Mouse (Mus musculus) stomach, embryonic 15.5 days (tissue): Measurements from ENCODE around the gene Nsun4. TPM values are rescaled to one million over a fixed set of nuclear protein-coding genes. Genes with fewer than 3 reads are reported as not detected.
A peak's percentile ranks its signal among the peaks of the same experiment; 100 is the strongest.

Experiments used
- ATAC-seq: fragments of 200-750 bp; cut with Nextera tagmentation; 2 replicates; pipeline ENCODE4 v1.8.0; 2017; ENCODE audit warnings: low read depth, moderate number of reproducible peaks, moderate TSS enrichment; ENCODE audit not compliant: insufficient read depth, low FRiP score
- H3K27ac ChIP-seq: fragments of 300-500 bp; sonication (generic); 2 replicates; pipeline ENCODE4 v1.5.1; 2015; ENCODE audit warnings: mild to moderate bottlenecking, inconsistent platforms
- H3K27me3 ChIP-seq: fragments of 300-500 bp; sonication (generic); replicated peaks from 2 replicates; pipeline ENCODE4 v1.6.1; 2015; ENCODE audit warnings: inconsistent platforms
- H3K36me3 ChIP-seq: fragments of 300-500 bp; sonication (generic); 2 replicates; pipeline ENCODE4 v1.6.1; 2015; ENCODE audit warnings: inconsistent platforms
- H3K4me1 ChIP-seq: fragments of 300-500 bp; sonication (generic); 2 replicates; pipeline ENCODE4 v1.6.1; 2015; ENCODE audit warnings: inconsistent platforms
- H3K4me2 ChIP-seq: fragments of 300-500 bp; sonication (generic); 2 replicates; pipeline ENCODE4 v1.6.1; 2015; ENCODE audit warnings: mild to moderate bottlenecking, inconsistent platforms
- H3K4me3 ChIP-seq: fragments of 300-500 bp; sonication (generic); replicated peaks from 2 replicates; pipeline ENCODE4 v1.5.1; 2015; ENCODE audit warnings: inconsistent platforms
- H3K9ac ChIP-seq: fragments of 300-500 bp; sonication (generic); 2 replicates; pipeline ENCODE4 v1.6.1; 2015; ENCODE audit warnings: inconsistent platforms
- H3K9me3 ChIP-seq: fragments of 300-500 bp; sonication (generic); 2 replicates; pipeline ENCODE4 v1.6.1; 2016; ENCODE audit warnings: inconsistent platforms
- WGBS: fragments of 180-500 bp; shearing (Covaris S2); methylation state at CpG from one replicate; pipeline ENCODE4 v1.1.7; 2015; 5-methylcytosine and 5-hydroxymethylcytosine counted together
- polyA plus RNA-seq: library from polyadenylated mRNA; unstranded; fragments of >200 nt; fragmentation: Nextera tagmentation; extraction: Ambion mirVana; gene quantifications from 2 replicates; pipeline ENCODE4 v1.2.1, GENCODE M21; 2015

Gene Nsun4
- polyA plus RNA-seq, 1 experiment from 2014 or later: 21.0 TPM

DNA sequence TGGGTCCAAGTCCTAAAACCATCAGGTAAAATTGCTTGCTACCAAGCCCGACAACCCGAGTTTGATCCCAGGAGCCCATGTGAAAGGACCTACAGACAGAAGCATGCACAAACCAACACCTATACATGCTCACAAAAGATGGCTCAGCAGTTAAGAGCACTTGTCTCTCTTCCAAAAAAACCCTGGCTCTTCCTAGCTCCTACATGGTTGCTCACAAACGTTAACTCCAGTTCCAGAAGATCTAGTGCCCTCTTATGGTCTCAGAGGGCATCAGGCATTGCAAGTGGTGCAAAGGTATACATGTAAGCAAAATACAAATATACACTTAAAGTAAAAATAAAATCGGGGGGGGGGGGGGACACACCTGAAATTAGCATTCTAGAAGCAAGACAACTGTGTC is 19.5 kb upstream of the Nsun4 start:
- Histone ChIP-seq H3K27ac (no peak overlapping the region), H3K9me3 (no peaks in the 10 kb centered on the region), H3K36me3 (peaks cover 23% of the 10 kb centered on the region; the same call in 1 of the 2 replicates), H3K9ac (no peak overlapping the region), H3K4me1 (peaks cover 16% of the 10 kb centered on the region), H3K4me3 (no peak overlapping the region), H3K27me3 (no peaks in the 10 kb centered on the region), H3K4me2 (peak overlapping the region; percentile 24; the same call in 1 of the 2 replicates)
- no peak for ATAC-seq
- WGBS: 48% methylated on average over 4 of the region's 4 CpGs

DNA sequence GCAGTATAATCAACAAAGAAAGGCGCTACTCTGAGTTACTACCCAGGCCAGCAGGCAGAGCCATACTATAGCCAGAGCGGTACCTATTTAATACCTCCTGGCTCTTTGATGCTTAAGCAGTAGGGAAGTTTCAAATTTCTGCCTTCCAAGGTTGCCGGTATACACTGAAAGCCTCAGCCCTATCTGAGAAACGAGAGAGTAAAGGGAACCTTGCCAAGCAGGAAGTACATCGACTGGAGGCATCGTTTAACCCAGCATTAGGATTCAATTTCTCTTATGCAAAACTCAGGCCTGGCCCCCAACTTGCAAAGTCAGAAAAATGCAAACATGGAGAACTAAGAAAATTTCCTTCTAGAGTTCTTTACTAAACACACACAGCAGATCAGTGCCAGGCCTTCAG is 16.4 kb upstream of the Nsun4 start:
- Histone ChIP-seq H3K27ac (no peak overlapping the region), H3K4me3 (no peak overlapping the region), H3K36me3 (peaks cover 33% of the 10 kb centered on the region; the same call in 1 of the 2 replicates), H3K27me3 (no peaks in the 10 kb centered on the region), H3K9me3 (no peaks in the 10 kb centered on the region), H3K9ac (no peak overlapping the region), H3K4me2 (no peak overlapping the region), H3K4me1 (peaks cover 4% of the 10 kb centered on the region; the same call in 1 of the 2 replicates)
- ATAC-seq: no peak
- 72% methylated on average over 6 of the region's 6 CpGs for WGBS

DNA sequence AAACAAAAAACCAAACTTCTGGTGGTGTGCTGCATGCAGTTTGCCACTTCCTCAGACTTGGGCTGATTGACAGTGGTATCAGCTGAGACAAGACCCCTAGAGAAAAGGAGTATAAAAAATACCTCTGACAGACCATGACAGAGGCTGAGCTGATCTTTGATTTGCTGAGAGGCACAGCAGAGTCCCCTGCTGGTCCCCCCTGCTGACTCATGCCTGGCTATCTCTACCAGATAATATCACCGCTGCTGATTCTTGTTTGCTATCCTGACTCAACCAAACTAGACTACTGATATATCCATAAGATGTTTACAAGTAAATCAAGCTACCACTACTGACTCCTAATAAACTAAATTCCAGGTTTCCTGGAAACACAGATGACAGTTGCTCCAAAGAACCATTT is 10.2 kb upstream of the Nsun4 start:
- WGBS: 27% methylated on average over 1 of the region's 1 CpGs
- Histone ChIP-seq H3K9ac (no peak overlapping the region), H3K4me3 (no peak overlapping the region), H3K27me3 (no peaks in the 10 kb centered on the region), H3K36me3 (peaks cover 17% of the 10 kb centered on the region; the same call in 1 of the 2 replicates), H3K9me3 (no peaks in the 10 kb centered on the region), H3K4me2 (no peak overlapping the region), H3K4me1 (no peaks in the 10 kb centered on the region), H3K27ac (no peak overlapping the region)
- no peak for ATAC-seq

DNA sequence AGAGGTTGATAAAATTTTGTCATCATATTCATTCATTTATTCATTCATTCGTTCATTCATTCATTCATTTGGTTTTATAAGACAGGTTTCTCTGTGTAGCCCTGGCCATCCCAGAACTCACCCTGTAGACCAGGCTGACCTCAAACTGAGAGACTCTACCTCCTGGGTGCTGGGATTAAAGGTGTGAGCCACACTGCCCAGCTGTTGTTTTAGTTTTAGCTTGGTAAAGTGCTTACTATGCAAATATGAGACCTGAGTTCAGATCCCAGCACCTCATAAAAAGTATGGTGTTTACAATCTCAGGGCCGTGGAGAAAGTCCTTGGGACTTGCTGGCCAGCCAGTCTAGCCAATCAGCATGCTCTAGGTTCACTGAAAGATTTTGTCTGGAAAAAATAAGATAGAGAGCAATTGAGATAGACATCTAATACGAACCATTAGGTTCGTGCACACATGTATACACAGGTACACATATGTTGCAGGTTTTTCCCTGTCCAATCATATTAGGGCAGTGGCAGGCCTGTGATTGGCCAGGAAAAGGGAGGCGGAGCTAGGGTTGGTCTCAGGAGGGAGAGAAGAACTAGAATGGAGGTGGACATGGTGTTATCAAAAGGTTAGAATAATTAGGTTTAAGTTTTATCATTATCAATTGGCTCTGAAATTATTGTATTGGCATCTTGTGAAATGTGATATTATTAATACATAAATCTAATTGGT is 5.5 kb upstream of the Nsun4 start:
- Histone ChIP-seq H3K9me3 (no peaks in the 10 kb centered on the region), H3K27me3 (no peaks in the 10 kb centered on the region), H3K36me3 (no peaks in the 10 kb centered on the region), H3K4me1 (no peaks in the 10 kb centered on the region), H3K4me2 (no peak overlapping the region), H3K27ac (no peak overlapping the region), H3K9ac (no peak overlapping the region), H3K4me3 (no peak overlapping the region)
- 74% methylated on average over 5 of the region's 5 CpGs for WGBS
- ATAC-seq: no peak

DNA sequence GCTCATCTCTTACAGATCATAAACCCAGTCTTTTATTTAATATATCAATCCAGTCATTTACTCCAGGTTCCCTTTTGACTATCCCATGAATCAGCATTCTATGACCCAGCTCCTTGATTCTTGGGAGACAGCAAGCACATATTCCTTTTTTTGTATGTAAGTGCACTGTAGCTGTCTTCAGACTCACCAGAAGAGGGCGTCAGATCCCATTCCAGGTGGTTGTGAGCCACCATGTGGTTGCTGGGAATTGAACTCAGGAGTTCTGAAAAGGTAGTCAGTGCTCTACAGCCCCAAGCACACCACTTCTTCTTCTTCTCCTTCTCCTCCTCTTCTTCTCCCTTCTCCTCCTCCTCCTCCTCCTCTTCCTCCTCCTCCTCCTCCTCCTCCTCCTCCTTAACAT is 3.9 kb upstream of the Nsun4 start:
- H3K4me3 ChIP-seq: no peak overlapping the region
- H3K4me1 ChIP-seq: peaks cover 6% of the 10 kb centered on the region; the same call in 1 of the 2 replicates
- H3K9ac ChIP-seq: no peak overlapping the region
- H3K36me3 ChIP-seq: no peaks in the 10 kb centered on the region
- H3K4me2 ChIP-seq: no peak overlapping the region
- no peaks in the 10 kb centered on the region for H3K9me3 ChIP-seq
- no peaks in the 10 kb centered on the region for H3K27me3 ChIP-seq
- ATAC-seq: no peak
- WGBS: 0% methylated on average over 1 of the region's 1 CpGs
- no peak overlapping the region for H3K27ac ChIP-seq

DNA sequence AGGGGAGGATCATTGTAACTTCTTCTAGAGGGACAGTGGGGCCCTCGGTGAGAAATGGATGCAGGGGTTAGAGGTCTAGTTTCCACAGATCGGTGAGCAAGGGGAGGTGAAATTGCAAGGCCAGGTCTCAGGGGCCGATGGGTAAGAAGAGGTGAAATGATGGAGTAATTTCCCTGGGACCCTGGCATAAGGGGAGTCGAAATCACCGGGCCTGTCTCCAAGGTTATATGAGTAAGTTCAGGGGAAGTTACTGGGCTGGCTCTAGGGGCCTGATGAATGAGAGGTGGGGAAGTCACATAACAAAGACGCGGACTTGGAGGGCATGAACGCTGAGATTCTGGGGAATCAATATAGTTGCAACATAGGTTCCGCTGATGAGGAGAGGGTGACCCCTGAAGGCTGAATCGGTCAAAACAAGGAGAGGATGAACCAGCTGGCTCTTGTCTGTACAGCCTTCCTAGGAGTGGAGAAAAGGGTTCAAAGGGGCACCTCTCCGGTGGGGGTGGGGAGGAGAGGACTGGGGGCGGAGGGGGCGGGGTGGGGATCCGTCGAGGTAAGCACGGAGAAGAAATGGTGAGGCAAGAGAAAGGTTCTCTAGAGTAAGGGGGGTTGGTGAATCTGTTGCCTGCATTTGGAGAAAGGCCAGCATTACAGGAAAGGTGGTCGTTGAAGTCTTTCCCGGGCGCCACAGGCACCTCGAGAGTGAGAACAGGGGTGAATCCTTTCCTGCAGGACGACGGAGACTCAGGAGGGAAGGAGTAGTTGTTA is 966 bp downstream of the Nsun4 start:
- WGBS: 6% methylated on average over 22 of the region's 22 CpGs
- Histone ChIP-seq H3K9ac (peak overlapping the region; percentile 23; the same call in 1 of the 2 replicates), H3K36me3 (no peaks in the 10 kb centered on the region), H3K27me3 (no peaks in the 10 kb centered on the region), H3K4me1 (peaks cover 12% of the 10 kb centered on the region; the same call in 1 of the 2 replicates), H3K4me2 (peak overlapping the region; percentile 85), H3K4me3 (peak overlapping the region; percentile 61), H3K9me3 (no peaks in the 10 kb centered on the region), H3K27ac (peak overlapping the region; percentile 97)
- peak; percentile 42; the same call in 1 of the 2 replicates for ATAC-seq

DNA sequence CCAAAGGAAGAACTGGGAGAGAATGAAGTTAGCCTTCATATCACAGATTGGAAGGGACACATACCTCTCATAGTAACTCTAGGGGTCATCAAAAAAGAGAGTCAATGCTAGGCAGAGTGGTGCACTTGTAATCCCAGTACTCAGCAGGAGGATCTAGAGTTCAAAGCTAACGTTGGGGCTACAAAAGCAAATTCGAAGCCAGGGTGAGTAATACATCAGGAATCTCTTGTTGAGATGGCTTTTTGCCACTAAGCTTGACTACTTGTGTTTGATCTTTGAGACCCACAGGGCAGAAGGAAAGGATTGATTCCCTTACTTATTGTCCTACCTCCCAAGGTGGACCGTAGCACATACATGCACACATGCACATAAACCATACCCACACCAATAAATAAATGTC is 4.5 kb downstream of the Nsun4 start:
- ATAC-seq: no peak
- Histone ChIP-seq H3K9ac (no peak overlapping the region), H3K4me2 (no peak overlapping the region), H3K27me3 (no peaks in the 10 kb centered on the region), H3K9me3 (no peaks in the 10 kb centered on the region), H3K4me3 (no peak overlapping the region), H3K27ac (no peak overlapping the region), H3K4me1 (peaks cover 12% of the 10 kb centered on the region; the same call in 1 of the 2 replicates), H3K36me3 (no peaks in the 10 kb centered on the region)
- 81% methylated on average over 3 of the region's 3 CpGs for WGBS

DNA sequence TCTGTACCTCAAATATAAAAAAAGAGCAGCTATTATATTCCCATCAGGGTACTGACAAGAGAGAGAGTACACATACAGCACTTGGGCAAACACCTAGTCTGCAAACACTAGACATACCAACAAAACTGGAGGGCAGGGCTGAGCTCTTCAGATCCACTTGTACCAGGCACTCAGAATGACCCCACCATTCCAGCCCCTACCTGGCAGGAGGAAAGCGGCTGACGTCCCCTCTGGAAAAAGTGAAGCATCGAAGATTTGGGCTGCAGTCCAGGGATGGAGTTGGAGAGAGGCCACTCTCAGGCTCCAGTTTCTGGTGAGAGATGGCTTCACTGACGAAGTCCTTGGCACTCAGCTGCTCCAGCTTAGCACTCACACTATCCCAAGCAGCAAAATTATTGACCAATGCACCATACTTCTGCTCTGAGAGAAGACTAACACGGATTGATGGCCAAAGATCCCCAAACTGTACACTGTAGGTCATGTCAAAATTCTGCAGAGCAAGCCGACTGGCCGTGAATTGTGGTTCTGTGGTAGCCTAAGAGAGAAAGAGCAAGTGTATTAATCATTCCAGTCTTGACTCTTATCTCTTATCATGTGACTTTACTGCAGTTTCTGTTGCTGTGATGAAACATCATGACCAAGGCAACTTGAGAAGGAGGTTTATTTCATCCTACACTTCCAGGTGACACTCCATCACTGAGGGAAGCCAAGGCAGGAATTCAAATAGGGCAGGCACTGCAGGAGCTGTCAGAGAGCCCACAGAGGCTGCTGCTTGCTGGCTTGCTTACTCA is 5.4 kb downstream of the Nsun4 start:
- ATAC-seq: no peak
- Histone ChIP-seq H3K9ac (no peak overlapping the region), H3K36me3 (no peaks in the 10 kb centered on the region), H3K4me1 (peaks cover 12% of the 10 kb centered on the region; the same call in 1 of the 2 replicates), H3K4me3 (no peak overlapping the region), H3K9me3 (no peaks in the 10 kb centered on the region), H3K4me2 (no peak overlapping the region), H3K27me3 (no peaks in the 10 kb centered on the region), H3K27ac (no peak overlapping the region)
- WGBS: 51% methylated on average over 7 of the region's 7 CpGs

DNA sequence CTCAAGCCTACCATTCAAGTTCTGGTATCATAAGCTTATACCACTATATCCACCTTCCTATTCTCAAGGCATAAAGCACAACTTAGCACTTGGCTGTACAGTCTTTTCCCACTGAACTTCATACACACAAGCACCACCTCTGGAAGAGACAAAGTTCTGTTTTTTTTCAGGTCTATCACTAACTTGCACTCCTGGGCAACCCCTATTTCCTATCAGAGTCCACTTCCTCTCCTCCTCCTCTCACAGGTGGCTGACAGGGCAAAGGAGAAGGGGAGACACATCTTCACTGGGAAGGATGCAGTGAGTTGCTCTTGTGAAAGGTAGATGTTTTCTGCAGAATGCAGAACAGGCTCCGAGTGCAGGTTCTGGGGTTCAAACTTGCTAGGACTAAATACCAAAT is 6.0 kb downstream of the Nsun4 start:
- Histone ChIP-seq H3K4me1 (peaks cover 8% of the 10 kb centered on the region; the same call in 1 of the 2 replicates), H3K27me3 (no peaks in the 10 kb centered on the region), H3K4me2 (no peak overlapping the region), H3K9ac (no peak overlapping the region), H3K9me3 (no peaks in the 10 kb centered on the region), H3K4me3 (no peak overlapping the region), H3K27ac (no peak overlapping the region), H3K36me3 (no peaks in the 10 kb centered on the region)
- 87% methylated on average over 1 of the region's 1 CpGs for WGBS
- ATAC-seq: no peak

DNA sequence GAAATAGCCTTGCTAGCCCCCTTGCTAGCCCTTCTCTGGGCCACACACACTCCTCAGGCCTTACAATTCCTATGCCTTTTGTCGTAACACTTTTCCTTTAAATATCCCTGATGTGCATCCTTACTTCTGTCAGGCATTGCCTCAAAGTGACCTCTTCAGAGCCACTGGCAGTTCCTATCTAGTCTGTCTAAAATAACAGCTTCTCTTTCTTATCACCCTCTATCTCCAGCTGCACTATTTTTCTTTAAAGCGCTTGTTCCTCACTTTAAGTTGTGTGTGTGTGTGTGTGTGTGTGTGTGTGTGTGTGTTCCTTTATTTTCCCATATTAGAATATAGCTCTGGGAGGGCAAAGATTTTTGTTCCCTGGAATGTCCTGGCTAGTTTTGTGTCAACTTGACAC is 7.1 kb downstream of the Nsun4 start:
- Histone ChIP-seq H3K4me2 (no peak overlapping the region), H3K4me1 (no peaks in the 10 kb centered on the region), H3K27me3 (no peaks in the 10 kb centered on the region), H3K4me3 (no peak overlapping the region), H3K36me3 (no peaks in the 10 kb centered on the region), H3K27ac (no peak overlapping the region), H3K9ac (no peak overlapping the region), H3K9me3 (no peaks in the 10 kb centered on the region)
- WGBS: 76% methylated on average over 2 of the region's 2 CpGs
- no peak for ATAC-seq

DNA sequence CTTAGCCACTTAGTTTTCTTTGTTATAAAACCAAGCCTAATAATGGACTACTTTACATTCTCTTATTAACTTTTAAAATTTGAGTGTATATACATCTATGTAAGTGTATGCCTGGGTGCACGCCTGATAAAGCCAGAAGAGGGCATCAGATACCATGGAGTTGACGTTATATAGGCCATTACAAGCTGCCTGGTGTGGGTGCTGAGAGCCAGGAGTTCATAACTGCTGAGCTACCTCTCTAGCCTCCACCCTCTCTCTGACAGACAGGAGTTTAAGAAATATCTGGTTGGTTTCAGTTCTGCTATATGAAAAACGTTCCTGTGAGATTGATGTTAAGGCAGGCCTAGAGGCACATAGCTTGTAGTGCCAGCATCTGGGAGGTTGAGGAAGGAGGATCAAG is 11.5 kb downstream of the Nsun4 start:
- Histone ChIP-seq H3K27ac (no peak overlapping the region), H3K4me1 (no peaks in the 10 kb centered on the region), H3K9me3 (no peaks in the 10 kb centered on the region), H3K27me3 (no peaks in the 10 kb centered on the region), H3K36me3 (no peaks in the 10 kb centered on the region), H3K4me2 (no peak overlapping the region), H3K4me3 (no peak overlapping the region), H3K9ac (no peak overlapping the region)
- 83% methylated on average over 3 of the region's 3 CpGs for WGBS
- ATAC-seq: no peak

DNA sequence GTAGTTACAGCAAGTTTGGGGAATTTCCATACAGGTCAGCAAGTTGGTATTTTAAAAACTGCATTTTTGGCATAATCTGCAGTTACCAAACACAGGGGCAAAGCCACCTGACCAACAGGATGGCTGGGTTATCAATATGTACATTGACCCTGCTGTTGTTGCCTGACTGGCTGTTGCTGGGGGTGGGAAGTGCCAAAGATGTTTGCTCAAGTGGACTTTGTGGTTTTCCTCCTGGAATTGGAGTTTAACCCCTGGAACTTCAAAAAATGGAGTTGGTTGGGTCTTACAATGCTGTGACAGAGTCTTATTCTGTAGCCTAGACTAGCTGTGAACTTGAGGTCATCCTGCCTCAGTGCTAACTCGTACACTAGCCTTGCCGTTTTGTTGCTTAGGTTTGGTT is 13.2 kb downstream of the Nsun4 start:
- H3K4me3 ChIP-seq: no peak overlapping the region
- H3K4me1 ChIP-seq: no peaks in the 10 kb centered on the region
- no peak overlapping the region for H3K27ac ChIP-seq
- H3K36me3 ChIP-seq: peaks cover 3% of the 10 kb centered on the region
- no peak overlapping the region for H3K9ac ChIP-seq
- no peaks in the 10 kb centered on the region for H3K27me3 ChIP-seq
- no peak for ATAC-seq
- no peak overlapping the region for H3K4me2 ChIP-seq
- 87% methylated on average over 2 of the region's 2 CpGs for WGBS
- H3K9me3 ChIP-seq: no peaks in the 10 kb centered on the region
